Mouse (Mus musculus): Measurements from ENCODE around the gene Smim27.

Smim27 gene

GRCm38 (mm10) chr4:40240272-40240744, 29.1 kb upstream of the Smim27 start:
- no peak for TF ChIP-seq GATA4 (IDR thresholded peaks at IDR 0.05; ENCODE audit: insufficient replicate concordance, low read length)

- TF ChIP-seq GATA4 (IDR thresholded peaks at IDR 0.05; ENCODE audit: insufficient replicate concordance, low read length): no peak
Measured at GRCm38 (mm10) chr4:40241928-40242327, 27.5 kb upstream of the Smim27 start.

DNA sequence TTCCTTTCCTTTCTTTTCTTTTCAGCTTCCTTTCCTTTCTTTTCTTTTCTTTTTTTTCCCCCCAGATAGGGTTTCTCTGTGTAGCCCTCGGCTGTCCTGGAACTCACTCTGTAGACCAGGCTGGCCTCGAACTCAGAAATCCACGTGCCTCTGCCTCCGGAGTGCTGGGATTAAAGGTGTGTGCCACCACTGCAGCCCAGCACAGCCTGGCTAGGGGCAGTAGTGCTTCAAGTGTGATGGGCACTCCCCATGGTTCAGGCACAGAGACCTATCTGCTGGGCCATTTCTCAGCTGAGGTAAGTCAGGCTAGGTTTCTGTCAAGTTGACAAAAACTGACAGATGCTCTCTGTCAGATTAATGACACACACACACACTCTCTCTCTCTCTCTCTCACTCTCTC, 26.4 kb upstream of the Smim27 start:
- no peak for TF ChIP-seq GATA4 (IDR thresholded peaks at IDR 0.05; ENCODE audit: insufficient replicate concordance, low read length)

DNA sequence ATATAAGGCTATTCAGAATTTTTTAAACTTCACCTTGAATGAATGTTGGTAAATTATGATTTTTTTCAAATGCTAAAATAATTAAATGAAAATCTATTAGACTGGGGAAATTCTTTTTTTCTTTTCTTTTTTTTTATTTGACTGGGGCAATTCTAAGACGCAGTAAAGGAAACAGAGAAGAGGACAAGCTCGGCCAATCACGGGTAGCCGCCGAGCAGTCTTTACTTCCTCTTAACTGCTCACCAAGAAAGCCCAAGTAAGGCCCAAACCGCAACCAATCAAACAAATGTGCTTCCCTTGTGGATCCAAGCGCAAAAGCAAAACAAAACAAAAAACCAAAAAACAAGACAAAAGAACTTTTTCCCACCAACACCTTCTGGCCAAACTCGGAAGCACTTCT, 25.3 kb upstream of the Smim27 start:
- no peak for TF ChIP-seq GATA4 (IDR thresholded peaks at IDR 0.05; ENCODE audit: insufficient replicate concordance, low read length)

DNA sequence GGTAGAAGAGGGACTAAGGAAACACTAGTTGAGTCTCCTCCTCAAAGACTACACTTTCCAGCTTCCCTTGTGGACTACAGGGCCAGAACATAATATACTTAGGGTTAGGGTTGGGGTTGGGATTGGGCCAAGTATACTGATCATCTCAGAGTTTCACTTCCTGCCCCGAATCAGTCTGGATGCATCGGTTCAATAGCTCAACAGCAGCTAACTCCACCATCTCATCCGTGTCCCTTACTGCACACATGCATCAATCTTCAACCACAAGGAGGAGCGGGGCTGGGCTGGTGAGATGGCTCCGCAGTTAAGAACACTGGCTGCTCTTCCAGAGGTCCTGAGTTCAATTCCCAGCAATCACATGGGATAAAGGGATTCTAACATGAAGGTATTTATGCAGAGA, 18.4 kb upstream of the Smim27 start:
- TF ChIP-seq GATA4 (IDR thresholded peaks at IDR 0.05; ENCODE audit: insufficient replicate concordance, low read length): no peak

- no peak for TF ChIP-seq GATA4 (IDR thresholded peaks at IDR 0.05; ENCODE audit: insufficient replicate concordance, low read length)
Measured at GRCm38 (mm10) chr4:40253766-40254165, 15.6 kb upstream of the Smim27 start.

DNA sequence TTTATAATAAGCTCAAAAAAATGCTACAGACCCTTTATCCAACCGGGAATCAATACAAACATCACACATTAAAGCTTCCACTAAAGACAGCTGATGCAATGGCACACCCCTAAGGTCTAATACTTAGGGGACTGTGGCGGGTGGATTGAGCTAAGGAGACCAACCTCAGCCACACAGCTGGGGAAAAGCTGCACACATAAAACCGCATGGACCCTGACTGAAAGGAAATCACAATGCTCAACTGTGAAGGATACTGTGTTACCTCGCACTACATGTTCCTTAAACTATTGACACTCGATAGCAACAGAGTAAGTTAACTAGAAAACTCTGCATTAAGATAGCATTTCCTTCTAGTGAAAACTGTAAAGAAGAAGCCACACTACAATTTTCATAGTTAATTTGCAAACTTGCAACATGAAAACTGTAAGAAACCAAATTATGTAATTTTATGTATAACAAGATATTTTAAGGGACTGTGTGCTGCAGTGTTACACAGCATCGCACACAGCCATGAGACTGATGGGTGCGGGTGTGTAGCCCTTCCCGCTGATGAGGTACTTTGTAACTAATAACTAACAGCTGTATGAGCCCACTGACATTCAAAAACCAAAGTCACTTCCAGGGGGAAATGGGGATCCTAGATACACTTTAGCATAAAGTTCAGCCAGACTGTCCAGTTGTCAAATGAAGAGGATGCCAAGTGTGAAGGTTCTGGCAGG, 14.8 kb upstream of the Smim27 start:
- no peak for TF ChIP-seq GATA4 (IDR thresholded peaks at IDR 0.05; ENCODE audit: insufficient replicate concordance, low read length)

- TF ChIP-seq GATA4 (IDR thresholded peaks at IDR 0.05; ENCODE audit: insufficient replicate concordance, low read length): no peak
Measured at GRCm38 (mm10) chr4:40264321-40264720, 5.1 kb upstream of the Smim27 start.

DNA sequence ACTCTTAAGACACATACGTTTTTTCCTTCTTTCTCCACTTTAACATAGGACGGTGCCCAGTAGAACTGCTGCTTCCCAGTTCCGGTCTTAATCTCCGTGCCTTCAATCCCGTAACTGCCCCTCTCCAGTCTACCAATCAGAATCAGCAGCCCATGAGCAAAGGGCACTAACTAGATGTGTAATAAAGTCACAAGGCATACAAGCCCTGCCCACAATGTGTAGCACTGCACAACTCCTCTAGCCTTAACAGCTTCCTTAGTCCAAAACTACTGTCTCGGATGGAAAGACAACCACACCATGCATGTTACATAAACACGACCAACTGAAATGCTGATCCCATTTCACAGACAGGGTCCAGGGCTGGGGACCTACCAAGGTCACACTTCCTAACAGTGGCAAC, 1.7 kb upstream of the Smim27 start:
- no peak for TF ChIP-seq GATA4 (IDR thresholded peaks at IDR 0.05; ENCODE audit: insufficient replicate concordance, low read length)

- TF ChIP-seq GATA4 (IDR thresholded peaks at IDR 0.05; ENCODE audit: insufficient replicate concordance, low read length): no peak
Measured at GRCm38 (mm10) chr4:40268204-40268813, 1.1 kb upstream of the Smim27 start.

DNA sequence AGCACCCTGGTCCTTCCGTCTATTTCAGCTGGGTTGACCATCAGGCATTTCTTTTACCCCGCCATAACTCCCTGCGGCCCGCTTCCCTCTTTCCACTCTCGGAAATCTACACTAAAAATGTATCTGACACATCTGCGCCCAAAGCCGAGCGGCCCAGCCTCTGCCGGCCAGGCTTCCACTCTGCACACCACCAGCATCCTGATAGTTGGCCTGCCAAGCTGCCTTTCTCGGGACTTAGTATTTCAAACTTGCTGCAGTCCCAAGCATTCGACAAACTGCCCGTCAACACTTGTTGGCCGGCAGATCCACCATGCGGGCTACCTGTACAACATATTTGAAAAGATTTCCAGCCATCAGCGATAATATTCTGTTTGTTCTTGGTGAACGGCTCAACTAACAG, 544 bp upstream of the Smim27 start:
- no peak for TF ChIP-seq GATA4 (IDR thresholded peaks at IDR 0.05; ENCODE audit: insufficient replicate concordance, low read length)

DNA sequence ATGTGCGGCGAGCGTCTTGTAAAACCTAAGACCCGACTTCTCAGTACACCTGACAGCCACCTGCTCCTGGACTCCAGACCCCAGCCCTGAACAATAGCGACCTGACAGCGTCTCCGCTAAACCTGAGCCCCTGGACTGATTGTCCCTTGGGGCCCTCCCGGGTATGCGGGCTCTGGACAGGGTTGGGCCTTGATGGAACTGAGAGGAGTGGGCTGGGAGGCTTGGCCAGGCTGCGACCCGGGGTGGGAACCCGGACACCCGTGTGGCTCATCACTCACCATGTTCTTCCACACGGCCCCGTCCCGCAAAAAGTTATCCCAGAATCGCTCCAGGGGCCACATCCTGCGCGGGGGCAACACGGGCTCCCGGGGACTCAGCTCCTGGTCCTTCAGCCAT, 9.5 kb downstream of the Smim27 start:
- TF ChIP-seq GATA4 (IDR thresholded peaks at IDR 0.05; ENCODE audit: insufficient replicate concordance, low read length): no peak

DNA sequence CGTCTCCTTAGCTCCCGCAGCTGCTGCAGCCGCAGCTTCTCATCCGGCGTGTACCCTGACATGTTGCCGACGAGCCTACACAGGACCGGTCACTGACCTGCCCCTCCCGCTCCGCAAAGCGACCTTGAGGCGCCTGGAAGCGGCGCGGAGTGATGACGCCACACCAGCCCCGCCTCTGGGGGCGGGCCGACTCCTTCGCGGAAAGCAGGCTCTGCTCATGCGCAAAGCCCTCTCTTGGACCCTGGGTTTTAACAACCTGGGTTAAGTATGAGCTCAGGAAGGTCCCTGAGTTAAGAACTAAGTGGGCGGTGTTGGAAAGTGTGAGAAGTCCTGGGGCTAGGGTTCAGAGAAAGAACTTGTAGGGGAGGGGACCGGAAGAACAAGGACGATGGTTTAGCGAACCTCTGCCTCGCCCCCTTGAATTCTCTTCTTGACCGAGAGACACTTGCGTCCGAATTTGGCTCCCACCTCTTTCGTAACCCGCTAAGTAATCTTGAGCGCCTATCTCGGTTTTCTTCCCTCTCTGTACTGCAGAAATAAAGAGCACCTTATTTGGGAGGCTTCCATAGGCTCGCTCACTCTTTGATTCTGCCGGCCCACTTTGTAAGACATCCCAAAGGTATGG, 10.0 kb downstream of the Smim27 start, which contains the start of gene Ndufb6:
TSS of gene Ndufb6 (minus strand) at position 146 of the 625 bp plus-strand sequence.
- TF ChIP-seq GATA4 (IDR thresholded peaks at IDR 0.05; ENCODE audit: insufficient replicate concordance, low read length): no peak; the same call in 1 of the 2 replicates

- TF ChIP-seq GATA4 (IDR thresholded peaks at IDR 0.05; ENCODE audit: insufficient replicate concordance, low read length): no peak
Measured at GRCm38 (mm10) chr4:40285582-40285981, 16.2 kb downstream of the Smim27 start.

- no peak for TF ChIP-seq GATA4 (IDR thresholded peaks at IDR 0.05; ENCODE audit: insufficient replicate concordance, low read length)
Measured at GRCm38 (mm10) chr4:40287415-40287814, 18.0 kb downstream of the Smim27 start.

GRCm38 (mm10) chr4:40289046-40289445, 19.7 kb downstream of the Smim27 start:
- TF ChIP-seq GATA4 (IDR thresholded peaks at IDR 0.05; ENCODE audit: insufficient replicate concordance, low read length): no peak
